1 mouse cellular context compared by ENCODE assay signal in the genomic region with DNA sequence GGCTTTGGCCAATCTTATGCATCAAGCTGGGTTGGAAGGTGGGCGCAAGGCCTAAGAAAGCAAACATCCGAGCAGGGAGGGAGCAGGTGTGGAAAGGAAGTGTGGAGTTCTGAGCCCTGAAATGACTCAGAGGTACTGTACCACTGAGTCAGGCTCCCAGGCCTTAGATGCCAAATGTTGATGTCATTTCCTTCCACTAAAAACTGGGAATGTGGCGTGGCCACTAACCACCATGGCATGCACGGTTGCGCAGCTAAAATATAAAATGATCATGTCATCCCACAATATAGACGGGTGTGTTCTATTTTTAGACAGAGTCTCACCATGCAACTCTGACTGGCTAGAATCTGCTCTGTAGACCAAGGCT.
TF ChIP-seq lines count a peak whose summit lies in the region.

No protein-coding gene starts in this region.

TF ChIP-seq in C2C12, 6 proteins besides CTCF, POLR2A, EP300 and RAD21:
- peak; percentile 62 for TF ChIP-seq CEBPB (IDR thresholded peaks at IDR 0.05; ENCODE audit: low read depth)
- TF ChIP-seq MYOG (IDR thresholded peaks at IDR 0.05; ENCODE audit: control insufficient read depth, extremely low read depth, insufficient read length) = no peak
- no peak for TF ChIP-seq USF1 (IDR thresholded peaks at IDR 0.05; ENCODE audit: low read depth)
- TF ChIP-seq FOSL1 (IDR thresholded peaks at IDR 0.05; ENCODE audit: insufficient read depth, low read length, poor library complexity, severe bottlenecking) = peak; percentile 62
- TF ChIP-seq MYOD1 (IDR thresholded peaks at IDR 0.05; ENCODE audit: control insufficient read depth, insufficient read length, low read depth) = peak; percentile 90
- TF ChIP-seq MAX (IDR thresholded peaks at IDR 0.05) = no peak
